Mouse (Mus musculus): ENCODE data around the gene Acads. TPM values are rescaled to one million over a fixed set of nuclear protein-coding genes. Genes with fewer than 3 reads are reported as not detected.
A peak's percentile ranks its signal among the peaks of the same experiment; 100 is the strongest.
"Not testable (repeated sequence)": the region's sequence is repeated elsewhere in the genome, so short reads cannot be mapped to it uniquely, and the experiment has no call there.

Acads gene
- polyA plus RNA-seq (2015; fragmentation: Nextera tagmentation; extraction: Ambion mirVana), result 51.6 and 58.6 TPM in 2 replicates

- peak; percentile 90 for DNase-seq (ENCODE audit: low spot score)
Measured at GRCm38 (mm10) chr5:115118961-115119570, at the start of gene Acads. Gene Acads (minus strand): TSS chr5:115119346.

- peak; percentile 92 for DNase-seq (ENCODE audit: low spot score)
Measured at GRCm38 (mm10) chr5:115167396-115167795, 48.2 kb upstream of the Acads start.

- DNase-seq (ENCODE audit: low spot score), result peak; percentile 20
Measured at GRCm38 (mm10) chr5:115166815-115167194, 47.7 kb upstream of the Acads start.

GRCm38 (mm10) chr5:115165895-115166814, 47.0 kb upstream of the Acads start:
- no peak for DNase-seq (ENCODE audit: low spot score)

GRCm38 (mm10) chr5:115165351-115165750, 46.2 kb upstream of the Acads start:
- DNase-seq (ENCODE audit: low spot score), result no peak

GRCm38 (mm10) chr5:115164446-115164845, 45.3 kb upstream of the Acads start:
- DNase-seq (ENCODE audit: low spot score), result not testable (repeated sequence)

- peak; percentile 57 for DNase-seq (ENCODE audit: low spot score)
Measured at GRCm38 (mm10) chr5:115163563-115163962, 44.4 kb upstream of the Acads start.

GRCm38 (mm10) chr5:115161940-115162279, 42.8 kb upstream of the Acads start:
- DNase-seq (ENCODE audit: low spot score), result not testable (repeated sequence)

GRCm38 (mm10) chr5:115161064-115161939, 42.2 kb upstream of the Acads start:
- DNase-seq (ENCODE audit: low spot score), result peak; percentile 43

- peak; percentile 21 for DNase-seq (ENCODE audit: low spot score)
Measured at GRCm38 (mm10) chr5:115160655-115161054, 41.5 kb upstream of the Acads start.

- DNase-seq (ENCODE audit: low spot score), result no peak
Measured at GRCm38 (mm10) chr5:115159165-115159564, 40.0 kb upstream of the Acads start.

- peak; percentile 99 for DNase-seq (ENCODE audit: low spot score)
Measured at GRCm38 (mm10) chr5:115158040-115158983, 39.2 kb upstream of the Acads start, which contains the start of gene Mlec. Gene Mlec (minus strand): TSS chr5:115158179.

GRCm38 (mm10) chr5:115156933-115157589, 37.9 kb upstream of the Acads start:
- DNase-seq (ENCODE audit: low spot score), result peak; percentile 68

GRCm38 (mm10) chr5:115156401-115156800, 37.3 kb upstream of the Acads start:
- DNase-seq (ENCODE audit: low spot score), result peak; percentile 54

- DNase-seq (ENCODE audit: low spot score), result no peak
Measured at GRCm38 (mm10) chr5:115155831-115156230, 36.7 kb upstream of the Acads start.

- DNase-seq (ENCODE audit: low spot score), result no peak
Measured at GRCm38 (mm10) chr5:115155156-115155631, 36.0 kb upstream of the Acads start.

GRCm38 (mm10) chr5:115152132-115152956, 33.2 kb upstream of the Acads start:
- DNase-seq (ENCODE audit: low spot score), result no peak

GRCm38 (mm10) chr5:115151457-115151856, 32.3 kb upstream of the Acads start:
- no peak for DNase-seq (ENCODE audit: low spot score)

GRCm38 (mm10) chr5:115150991-115151390, 31.8 kb upstream of the Acads start:
- DNase-seq (ENCODE audit: low spot score), result peak; percentile 33

Measured in thymus, postnatal 0 days (tissue).